Mouse (Mus musculus) myocyte (in vitro differentiated cells): ENCODE measurements around the gene Ebf4.

Experiments
- CEBPB ChIP-seq: IDR thresholded peaks from 2 replicates; pipeline ENCODE4 v1.6.1; 2011; ENCODE audit warnings: mild to moderate bottlenecking, moderate library complexity; ENCODE audit not compliant: poor library complexity, insufficient read depth, severe bottlenecking
- E2F4 ChIP-seq: IDR thresholded peaks from one replicate; pipeline ENCODE4 v1.6.1; 2011; ENCODE audit warnings: mild to moderate bottlenecking, control low read depth, moderate library complexity; ENCODE audit not compliant: insufficient read depth
- MAX ChIP-seq: IDR thresholded peaks from one replicate; pipeline ENCODE4 v1.6.1; 2011; ENCODE audit warnings: low read depth, mild to moderate bottlenecking, control low read depth
- MYOD1 ChIP-seq, 3 experiments: IDR thresholded peaks; one replicate each; pipeline ENCODE4 v1.6.1; 2011; ENCODE audit warnings: control low read depth in 2 of 3, low read depth in 2 of 3, mild to moderate bottlenecking in 2 of 3, moderate library complexity in 1 of 3; ENCODE audit not compliant: insufficient read length in 2 of 3, control insufficient read depth in 1 of 3
- MYOG ChIP-seq, 3 experiments: IDR thresholded peaks; one replicate each; pipeline ENCODE4 v1.6.1; 2011; ENCODE audit warnings: control low read depth in 2 of 3, low read depth in 2 of 3, mild to moderate bottlenecking in 2 of 3; ENCODE audit not compliant: insufficient read length in 2 of 3, control insufficient read depth in 1 of 3, insufficient read depth in 1 of 3
- POLR2A ChIP-seq: IDR thresholded peaks from one replicate; pipeline ENCODE4 v1.6.1; 2011; ENCODE audit warnings: low read depth, mild to moderate bottlenecking, control low read depth, moderate library complexity; ENCODE audit not compliant: insufficient read length
- POLR2AphosphoS2 ChIP-seq: IDR thresholded peaks from one replicate; pipeline ENCODE4 v1.6.1; 2011; ENCODE audit warnings: low read depth, control low read depth; ENCODE audit not compliant: insufficient read length
- REST ChIP-seq: IDR thresholded peaks from one replicate; pipeline ENCODE4 v1.6.1; 2011; ENCODE audit warnings: mild to moderate bottlenecking, control low read depth, moderate library complexity; ENCODE audit not compliant: insufficient read depth, insufficient read length

DNA sequence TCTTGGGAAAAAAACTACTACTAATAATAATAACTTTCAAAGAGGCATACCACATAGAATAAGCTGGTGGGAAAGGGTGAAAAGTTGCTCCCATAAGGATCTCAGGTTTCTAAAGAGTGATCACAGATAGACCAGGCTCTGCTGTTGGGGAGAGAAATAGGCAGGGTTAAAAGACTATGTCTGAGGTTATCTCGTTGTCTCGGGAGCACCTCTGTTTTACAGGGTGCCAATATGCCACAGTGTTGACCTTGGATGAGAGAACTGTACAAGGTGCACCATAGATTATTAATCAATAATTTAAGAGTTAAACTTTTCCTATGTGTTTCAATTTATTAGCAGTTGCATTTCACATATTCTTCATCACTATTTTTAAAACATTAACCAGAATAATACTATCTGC, 33.1 kb upstream of the Ebf4 start:
- TF ChIP-seq POLR2A (no peak), MAX (no peak), CEBPB (no peak), POLR2AphosphoS2 (no peak), MYOD1 (IDR thresholded peaks at IDR 0.05; ENCODE audit: control insufficient read depth in 1 of 3, insufficient read length in 2 of 3, low read depth in 2 of 3) (no peak), E2F4 (no peak), REST (no peak), MYOG (IDR thresholded peaks at IDR 0.05; ENCODE audit: control insufficient read depth in 1 of 3, insufficient read depth in 1 of 3, insufficient read length in 2 of 3, low read depth in 2 of 3) (no peak)
